Mouse (Mus musculus) kidney, postnatal 14 days (tissue): Measurements from ENCODE around the gene Usf1.

Experiments
- DNase-seq: peaks from one replicate; pipeline ENCODE4 v3.0.0; 2022; ENCODE audit warnings: mixed read lengths

The Usf1 gene

GRCm38 (mm10) chr1:171410947-171411484 lies at the start of gene Usf1:
Usf1 (plus strand) TSS chr1:171411313.
- DNase-seq = peak; percentile 97

GRCm38 (mm10) chr1:171365934-171366333 lies 45.2 kb upstream of the Usf1 start:
- no peak for DNase-seq

- peak; percentile 58 for DNase-seq
Measured at GRCm38 (mm10) chr1:171369845-171370556, 41.1 kb upstream of the Usf1 start, which contains the start of gene Nectin4. Nectin4 (plus strand) TSS chr1:171370099.

GRCm38 (mm10) chr1:171372880-171373279 lies 38.2 kb upstream of the Usf1 start:
- DNase-seq = no peak

GRCm38 (mm10) chr1:171373946-171374345 lies 37.2 kb upstream of the Usf1 start:
- DNase-seq = no peak

GRCm38 (mm10) chr1:171375646-171376097 lies 35.4 kb upstream of the Usf1 start:
- no peak for DNase-seq

GRCm38 (mm10) chr1:171378298-171378697 lies 32.8 kb upstream of the Usf1 start:
- DNase-seq = no peak

GRCm38 (mm10) chr1:171379935-171380599 lies 31.0 kb upstream of the Usf1 start:
- peak; percentile 81 for DNase-seq

GRCm38 (mm10) chr1:171382096-171382620 lies 29.0 kb upstream of the Usf1 start:
- no peak for DNase-seq

GRCm38 (mm10) chr1:171384361-171384760 lies 26.8 kb upstream of the Usf1 start:
- DNase-seq = no peak

GRCm38 (mm10) chr1:171385171-171385570 lies 25.9 kb upstream of the Usf1 start:
- DNase-seq = no peak

GRCm38 (mm10) chr1:171387099-171387498 lies 24.0 kb upstream of the Usf1 start:
- DNase-seq = no peak

- DNase-seq = peak; percentile 13
Measured at GRCm38 (mm10) chr1:171388376-171389102, 22.6 kb upstream of the Usf1 start, which contains the start of gene Arhgap30. Arhgap30 (plus strand) TSS chr1:171388954.

GRCm38 (mm10) chr1:171390101-171390500 lies 21.0 kb upstream of the Usf1 start:
- no peak for DNase-seq

GRCm38 (mm10) chr1:171401821-171402220 lies 9.3 kb upstream of the Usf1 start:
- DNase-seq = no peak

- DNase-seq = no peak
Measured at GRCm38 (mm10) chr1:171402991-171403390, 8.1 kb upstream of the Usf1 start.

GRCm38 (mm10) chr1:171407263-171407662 lies 3.9 kb upstream of the Usf1 start:
- DNase-seq = no peak

GRCm38 (mm10) chr1:171410231-171410630 lies 882 bp upstream of the Usf1 start:
- DNase-seq = no peak

GRCm38 (mm10) chr1:171411492-171411941 lies 404 bp downstream of the Usf1 start:
- DNase-seq = no peak

- peak; percentile 45 for DNase-seq
Measured at GRCm38 (mm10) chr1:171412001-171412441, 908 bp downstream of the Usf1 start.

- DNase-seq = peak; percentile 28
Measured at GRCm38 (mm10) chr1:171412446-171412845, 1.3 kb downstream of the Usf1 start.

GRCm38 (mm10) chr1:171413608-171414007 lies 2.5 kb downstream of the Usf1 start:
- DNase-seq = no peak

- peak; percentile 80 for DNase-seq
Measured at GRCm38 (mm10) chr1:171418660-171419059, 7.5 kb downstream of the Usf1 start, which contains the start of gene Tstd1. Tstd1 (plus strand) TSS chr1:171418872.
